7 mouse cellular contexts compared by ENCODE assay signal in genomic region chr14:101839771-101840731, GRCm38 (mm10).
DNase-seq lines count a peak whose midpoint lies in the region; TF ChIP-seq lines count a peak whose summit lies in the region.

No protein-coding gene starts in this region.

- TF ChIP-seq CTCF in gastrocnemius, adult 2 months (IDR thresholded peaks at IDR 0.05): no peak

- peaks cover 12% of the 10 kb centered on the region for H3K4me1 ChIP-seq in brown adipose tissue, adult 24 weeks (ENCODE audit: control insufficient read depth, insufficient read depth, insufficient read length, low read length)

- no peak overlapping the region for H3K27ac ChIP-seq in brown adipose tissue, adult 24 weeks (replicated peaks; ENCODE audit: low read depth, low read length)
- H3K27ac ChIP-seq in gastrocnemius, adult 2 months: peak overlapping the region; percentile 95

- peak; percentile 83 for DNase-seq in gastrocnemius, adult 2 months
- peak; percentile 60 to 68 for DNase-seq in kidney, adult 8-10 months
- peak; percentile 68 to 78 for DNase-seq in left cerebral cortex, postnatal 36 days (ENCODE audit: low spot score in 2 of 2)
- peak; percentile 68 to 77 for DNase-seq in right cerebral cortex, adult 2 months (ENCODE audit: low spot score in 2 of 2)
- no peak for DNase-seq in cerebellum, postnatal 4 days (ENCODE audit: low spot score in 2 of 2)
- no peak for DNase-seq in cerebellum, postnatal 14 days

- H3K4me3 ChIP-seq in brown adipose tissue, adult 24 weeks (ENCODE audit: insufficient read depth, low read depth, low read length): 0 out of 2 replicates have a peak overlapping the region, but pooled peaks have one; percentile 6
- peak overlapping the region; percentile 73 for H3K4me3 ChIP-seq in gastrocnemius, adult 2 months

- intact Hi-C loops in gastrocnemius, adult 2 months (cut with DNase I): loop anchor here (2.0 kb wide), 1 partner anchor 29 kb away; no protein-coding TSS in a partner anchor
- intact Hi-C loops in left cerebral cortex, postnatal 36 days (cut with DNase I): loop anchor here (1.0 to 10.0 kb wide), 3 partner anchors 27 to 95 kb away; no protein-coding TSS in a partner anchor

Comparison
In these comparisons a context has a peak if more than half of its experiments do, and no peak if none do; other contexts are left out.
1. DNase-seq: peak in gastrocnemius, adult 2 months (single experiment), kidney, adult 8-10 months (2 of 2), left cerebral cortex, postnatal 36 days (2 of 2) and right cerebral cortex, adult 2 months (2 of 2); none in cerebellum, postnatal 4 days (0 of 2) and cerebellum, postnatal 14 days (0 of 2).